Mouse (Mus musculus): Measurements from ENCODE around the gene Srf.

DNA sequence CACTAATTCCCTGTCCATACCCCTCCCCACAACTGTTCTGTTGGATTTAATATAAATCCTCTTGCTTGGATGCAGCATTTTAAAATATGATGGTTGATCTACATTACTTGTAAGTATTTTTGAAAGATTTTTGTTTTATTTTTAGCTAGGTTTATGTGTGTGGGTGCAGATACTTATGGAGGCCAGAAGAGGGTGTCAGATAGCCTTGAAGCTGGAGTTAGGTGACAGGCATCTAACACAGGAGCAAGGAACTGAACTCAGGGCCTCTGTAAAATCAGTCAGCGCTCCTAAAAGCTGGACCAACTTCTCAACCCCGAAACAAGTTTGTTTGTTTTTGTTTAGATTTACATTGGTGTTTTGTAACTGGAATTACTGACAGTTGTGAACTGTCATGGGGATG lies 44.6 kb upstream of the Srf start:
- TF ChIP-seq EP300 (optimal IDR thresholded peaks at IDR 0.05) (no peak), CTCF (IDR thresholded peaks at IDR 0.05; ENCODE audit: low read depth) (peak; percentile 62)

Data from stomach, postnatal 0 days (tissue).